Mouse (Mus musculus): ENCODE measurements around the gene Sp7. TPM values are rescaled to one million over a fixed set of nuclear protein-coding genes. Genes with fewer than 3 reads are reported as not detected.

The Sp7 gene
- polyA plus RNA-seq (2012; rRNA removed), result 1.4 TPM in 2 replicates

DNA sequence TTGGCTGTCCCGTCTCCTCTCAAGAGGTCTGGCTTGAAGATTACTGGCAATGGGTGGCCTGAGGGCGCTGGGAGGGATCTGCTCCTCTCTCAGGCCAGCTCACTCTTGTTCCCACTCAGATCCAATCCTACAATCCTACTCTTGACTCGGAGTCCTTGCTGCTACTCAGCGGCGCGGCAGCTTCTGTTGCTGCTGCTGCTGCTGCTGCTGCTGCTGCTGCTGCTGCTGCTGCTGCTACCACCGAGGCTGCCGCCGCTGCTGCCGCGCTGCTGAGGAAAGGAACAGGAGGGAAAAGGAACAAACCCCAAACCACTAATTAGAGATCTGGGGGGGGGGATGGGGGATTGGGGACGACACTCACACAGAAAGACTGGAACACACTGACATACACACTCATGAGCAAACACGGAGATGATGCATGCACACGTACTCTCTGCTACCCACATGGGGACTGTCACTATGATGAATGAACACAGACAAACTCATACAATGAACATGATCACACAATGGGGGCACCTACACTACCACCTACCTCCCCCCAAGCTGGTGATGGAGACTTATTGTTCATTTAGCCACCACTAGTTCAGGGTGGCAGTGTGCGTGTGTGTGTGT lies at the start of gene Sp7:
Gene Sp7 (minus strand): TSS at position 450 of the 612 bp plus-strand sequence.
- Histone ChIP-seq H3K4me1 (ENCODE audit: control insufficient read depth, insufficient read depth, low read length) (no peaks in the 10 kb centered on the region; the same call in 1 of the 2 replicates), H3K27me3 (ENCODE audit: control insufficient read depth, insufficient read depth, low read length) (no peaks in the 10 kb centered on the region; the same call in 1 of the 2 replicates), H3K4me3 (replicated peaks; ENCODE audit: insufficient read depth, low read depth, low read length) (no peak within 1 kb of the TSS), H3K27ac (ENCODE audit: insufficient read depth, low read length) (no peak within 1 kb of the TSS)
- DNase-seq, result no peak
- 11% methylated on average over 15 of the region's 15 CpGs for WGBS
- TF ChIP-seq CTCF (IDR thresholded peaks at IDR 0.05; ENCODE audit: borderline replicate concordance, insufficient read depth, low read depth, low read length) (no peak), POLR2A (IDR thresholded peaks at IDR 0.05; ENCODE audit: borderline replicate concordance, insufficient read depth, low read length) (no peak)

DNA sequence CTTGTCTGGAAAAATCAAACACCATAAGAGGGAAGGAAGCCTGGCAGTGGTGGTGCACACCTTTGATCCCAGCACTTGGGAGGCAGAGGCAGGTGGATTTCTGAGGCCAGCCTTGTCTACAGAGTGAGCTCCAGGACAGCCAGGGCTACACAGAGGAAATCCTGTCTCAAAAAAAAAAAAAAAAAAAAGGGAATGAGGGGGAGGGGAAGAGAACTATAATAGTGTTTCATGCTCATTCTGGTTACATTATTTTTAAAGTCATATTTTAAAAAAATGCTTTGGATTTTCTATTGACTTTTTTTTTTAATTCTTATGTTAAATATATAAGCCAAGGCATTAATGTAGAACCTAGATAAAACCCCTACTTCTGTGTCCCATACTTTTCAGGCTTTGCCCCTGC lies 46.7 kb upstream of the Sp7 start:
- DNase-seq, result no peak
- H3K27me3 ChIP-seq (ENCODE audit: control insufficient read depth, insufficient read depth, low read length), result no peaks in the 10 kb centered on the region
- H3K4me3 ChIP-seq (replicated peaks; ENCODE audit: insufficient read depth, low read depth, low read length), result no peak overlapping the region
- H3K4me1 ChIP-seq (ENCODE audit: control insufficient read depth, insufficient read depth, low read length), result peaks cover 10% of the 10 kb centered on the region
- TF ChIP-seq CTCF (IDR thresholded peaks at IDR 0.05; ENCODE audit: borderline replicate concordance, insufficient read depth, low read depth, low read length) (no peak), POLR2A (IDR thresholded peaks at IDR 0.05; ENCODE audit: borderline replicate concordance, insufficient read depth, low read length) (no peak)
- no peak overlapping the region for H3K27ac ChIP-seq (ENCODE audit: insufficient read depth, low read length)

DNA sequence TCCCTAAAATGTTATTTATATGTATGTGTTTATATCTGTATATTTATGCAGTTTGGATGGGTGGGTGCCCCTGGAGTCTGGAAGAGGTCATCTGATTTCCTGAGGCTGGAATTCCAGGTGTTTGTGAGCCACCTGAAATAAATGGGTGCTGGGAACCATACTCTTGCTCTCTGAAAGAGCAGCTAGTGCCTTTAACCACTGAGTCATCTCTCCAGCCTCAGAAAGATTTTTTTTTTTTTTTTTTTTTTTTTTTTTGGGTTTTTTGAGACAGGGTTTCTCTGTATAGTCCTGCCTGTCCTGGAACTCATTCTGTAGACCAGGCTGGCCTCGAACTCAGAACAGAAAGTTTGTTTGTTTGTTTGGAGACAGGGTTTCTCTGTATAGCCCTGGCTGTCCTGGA lies 44.1 kb upstream of the Sp7 start:
- DNase-seq, result no peak
- WGBS, result 97% methylated on average over 1 of the region's 1 CpGs
- peaks cover 17% of the 10 kb centered on the region for H3K4me1 ChIP-seq (ENCODE audit: control insufficient read depth, insufficient read depth, low read length)
- H3K27me3 ChIP-seq (ENCODE audit: control insufficient read depth, insufficient read depth, low read length), result no peaks in the 10 kb centered on the region
- no peak overlapping the region for H3K27ac ChIP-seq (ENCODE audit: insufficient read depth, low read length)
- TF ChIP-seq POLR2A (IDR thresholded peaks at IDR 0.05; ENCODE audit: borderline replicate concordance, insufficient read depth, low read length), result no peak
- no peak for TF ChIP-seq CTCF (IDR thresholded peaks at IDR 0.05; ENCODE audit: borderline replicate concordance, insufficient read depth, low read depth, low read length)
- H3K4me3 ChIP-seq (replicated peaks; ENCODE audit: insufficient read depth, low read depth, low read length), result no peak overlapping the region

DNA sequence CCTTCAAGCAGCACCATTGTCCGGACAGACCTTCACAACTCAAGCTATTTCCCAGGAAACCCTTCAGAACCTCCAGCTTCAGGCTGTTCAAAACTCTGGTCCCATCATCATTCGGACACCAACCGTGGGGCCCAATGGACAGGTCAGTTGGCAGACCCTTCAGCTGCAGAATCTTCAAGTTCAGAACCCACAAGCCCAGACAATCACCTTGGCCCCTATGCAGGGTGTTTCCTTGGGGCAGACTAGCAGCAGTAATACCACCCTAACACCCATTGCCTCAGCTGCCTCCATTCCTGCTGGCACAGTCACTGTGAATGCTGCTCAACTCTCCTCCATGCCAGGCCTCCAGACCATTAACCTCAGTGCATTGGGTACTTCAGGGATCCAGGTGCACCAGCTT lies 42.3 kb upstream of the Sp7 start:
- no peak for TF ChIP-seq CTCF (IDR thresholded peaks at IDR 0.05; ENCODE audit: borderline replicate concordance, insufficient read depth, low read depth, low read length)
- no peak for TF ChIP-seq POLR2A (IDR thresholded peaks at IDR 0.05; ENCODE audit: borderline replicate concordance, insufficient read depth, low read length)
- Histone ChIP-seq H3K4me1 (ENCODE audit: control insufficient read depth, insufficient read depth, low read length) (peaks cover 17% of the 10 kb centered on the region), H3K27ac (ENCODE audit: insufficient read depth, low read length) (no peak overlapping the region), H3K4me3 (replicated peaks; ENCODE audit: insufficient read depth, low read depth, low read length) (no peak overlapping the region), H3K27me3 (ENCODE audit: control insufficient read depth, insufficient read depth, low read length) (no peaks in the 10 kb centered on the region)
- WGBS, result 95% methylated on average over 3 of the region's 3 CpGs
- DNase-seq, result no peak

DNA sequence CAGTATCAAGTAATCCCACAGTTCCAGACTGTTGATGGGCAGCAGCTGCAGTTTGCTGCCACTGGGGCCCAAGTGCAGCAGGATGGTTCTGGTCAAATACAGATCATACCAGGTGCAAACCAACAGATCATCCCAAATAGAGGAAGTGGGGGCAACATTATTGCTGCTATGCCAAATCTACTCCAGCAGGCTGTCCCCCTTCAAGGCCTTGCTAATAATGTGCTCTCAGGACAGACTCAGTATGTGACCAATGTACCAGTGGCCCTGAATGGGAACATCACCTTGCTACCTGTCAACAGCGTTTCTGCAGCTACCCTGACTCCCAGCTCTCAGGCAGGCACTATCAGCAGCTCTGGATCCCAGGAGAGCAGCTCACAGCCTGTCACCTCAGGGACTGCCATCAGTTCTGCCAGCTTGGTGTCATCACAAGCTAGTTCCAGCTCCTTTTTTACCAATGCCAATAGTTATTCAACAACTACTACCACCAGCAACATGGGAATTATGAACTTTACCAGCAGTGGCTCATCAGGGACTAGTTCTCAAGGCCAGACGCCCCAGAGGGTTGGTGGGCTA lies 41.7 kb upstream of the Sp7 start:
- Histone ChIP-seq H3K27ac (ENCODE audit: insufficient read depth, low read length) (no peak overlapping the region), H3K4me3 (replicated peaks; ENCODE audit: insufficient read depth, low read depth, low read length) (no peak overlapping the region), H3K4me1 (ENCODE audit: control insufficient read depth, insufficient read depth, low read length) (peaks cover 17% of the 10 kb centered on the region), H3K27me3 (ENCODE audit: control insufficient read depth, insufficient read depth, low read length) (no peaks in the 10 kb centered on the region)
- DNase-seq, result no peak
- WGBS, result 67% methylated on average over 2 of the region's 2 CpGs
- TF ChIP-seq CTCF (IDR thresholded peaks at IDR 0.05; ENCODE audit: borderline replicate concordance, insufficient read depth, low read depth, low read length) (no peak), POLR2A (IDR thresholded peaks at IDR 0.05; ENCODE audit: borderline replicate concordance, insufficient read depth, low read length) (no peak)

DNA sequence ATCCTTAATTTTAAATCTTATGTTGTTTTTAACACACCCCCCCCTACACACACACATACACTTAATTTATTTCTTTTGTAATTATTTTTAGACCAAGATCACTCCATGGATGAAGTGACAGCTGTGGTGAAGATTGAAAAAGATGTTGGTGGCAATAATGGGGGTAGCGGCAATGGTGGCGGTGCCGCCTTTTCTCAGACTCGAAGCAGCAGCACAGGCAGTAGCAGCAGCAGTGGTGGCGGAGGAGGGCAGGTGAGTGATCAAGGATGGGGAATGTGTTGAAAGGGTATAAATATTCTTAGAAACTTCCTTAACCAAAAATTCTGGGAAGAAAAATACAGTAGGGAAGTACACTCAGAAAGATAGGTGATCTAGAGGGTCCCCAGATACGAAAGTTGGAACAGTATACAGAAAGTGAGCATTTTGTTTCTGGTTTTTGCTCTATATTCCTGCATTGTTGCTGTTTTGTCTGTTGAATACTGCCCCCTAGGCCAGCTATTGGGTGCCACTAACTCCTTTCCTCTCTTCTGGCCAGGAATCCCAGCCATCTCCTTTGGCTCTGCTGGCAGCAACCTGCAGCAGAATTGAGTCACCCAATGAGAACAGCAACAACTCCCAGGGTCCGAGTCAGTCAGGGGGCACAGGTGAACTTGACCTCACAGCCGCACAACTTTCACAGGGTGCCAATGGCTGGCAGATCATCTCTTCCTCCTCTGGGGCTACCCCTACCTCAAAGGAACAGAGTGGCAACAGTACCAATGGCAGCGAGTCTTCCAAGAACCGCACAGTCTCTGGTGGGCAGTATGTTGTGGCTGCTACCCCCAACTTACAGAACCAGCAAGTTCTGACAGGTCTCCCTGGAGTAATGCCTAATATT lies 40.9 kb upstream of the Sp7 start:
- no peak overlapping the region for H3K27ac ChIP-seq (ENCODE audit: insufficient read depth, low read length)
- DNase-seq, result peak in 1 of 2 experiments; percentile 18
- WGBS, result 86% methylated on average over 10 of the region's 10 CpGs
- H3K4me1 ChIP-seq (ENCODE audit: control insufficient read depth, insufficient read depth, low read length), result peaks cover 17% of the 10 kb centered on the region
- H3K27me3 ChIP-seq (ENCODE audit: control insufficient read depth, insufficient read depth, low read length), result no peaks in the 10 kb centered on the region
- no peak for TF ChIP-seq POLR2A (IDR thresholded peaks at IDR 0.05; ENCODE audit: borderline replicate concordance, insufficient read depth, low read length)
- H3K4me3 ChIP-seq (replicated peaks; ENCODE audit: insufficient read depth, low read depth, low read length), result no peak overlapping the region

DNA sequence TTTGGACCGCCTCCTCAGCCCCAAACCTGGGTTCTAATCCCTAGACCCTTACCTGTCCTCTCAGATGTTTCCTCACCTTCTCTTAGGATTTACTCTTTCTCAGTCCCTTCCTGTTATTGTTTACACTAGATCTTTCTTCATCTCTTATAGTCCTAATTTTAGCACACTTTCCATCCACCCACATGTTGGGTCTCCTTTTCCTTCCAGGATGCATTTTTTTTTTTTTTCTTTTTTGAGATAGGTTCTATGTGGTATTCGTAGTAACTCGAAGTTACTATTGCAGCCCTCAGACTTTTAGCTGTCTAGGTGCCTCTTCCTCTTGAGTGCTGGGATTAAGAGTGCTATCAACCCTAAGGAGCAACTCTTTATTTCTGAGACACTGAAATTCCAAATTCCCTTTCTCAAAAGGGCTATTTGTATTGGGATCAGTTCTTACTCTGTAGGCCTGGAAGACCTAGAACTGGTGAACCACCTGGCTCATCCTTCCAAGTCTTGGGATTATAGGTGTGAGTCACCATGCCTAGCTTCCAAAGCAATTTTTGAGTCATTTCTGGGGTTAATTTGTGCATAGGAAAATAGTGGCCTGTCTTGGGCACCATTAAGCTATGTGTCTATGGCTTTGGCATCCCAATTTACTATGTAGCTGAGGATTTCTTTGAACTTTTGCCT lies 40.1 kb upstream of the Sp7 start:
- TF ChIP-seq POLR2A (IDR thresholded peaks at IDR 0.05; ENCODE audit: borderline replicate concordance, insufficient read depth, low read length), result no peak
- no peak for TF ChIP-seq CTCF (IDR thresholded peaks at IDR 0.05; ENCODE audit: borderline replicate concordance, insufficient read depth, low read depth, low read length)
- peak overlapping the region; percentile 67 for H3K4me3 ChIP-seq (replicated peaks; ENCODE audit: insufficient read depth, low read depth, low read length)
- H3K27ac ChIP-seq (ENCODE audit: insufficient read depth, low read length), result no peak overlapping the region; the same call in 1 of the 2 replicates

More for the DNA sequence above, 40.1 kb upstream of the Sp7 start:
- H3K27me3 ChIP-seq (ENCODE audit: control insufficient read depth, insufficient read depth, low read length), result no peaks in the 10 kb centered on the region
- peaks cover 17% of the 10 kb centered on the region for H3K4me1 ChIP-seq (ENCODE audit: control insufficient read depth, insufficient read depth, low read length)
- peak in 1 of 2 experiments; percentile 37 for DNase-seq
- 9% methylated on average over 3 of the region's 3 CpGs for WGBS

Measured in cerebellum, adult 2 months (tissue).